Mouse (Mus musculus) C2C12 (cell line): ENCODE results near the gene Pxmp4. TPM values are rescaled to one million over a fixed set of nuclear protein-coding genes. Genes with fewer than 3 reads are reported as not detected.

Experiments used
- H3K27me3 ChIP-seq: one replicate; pipeline ENCODE4 v1.6.1; 2011; ENCODE audit not compliant: control insufficient read depth, insufficient read depth, insufficient read length
- H3K36me3 ChIP-seq: one replicate; pipeline ENCODE4 v1.6.1; 2011; ENCODE audit not compliant: control insufficient read depth, insufficient read depth
- H3K4me3 ChIP-seq: one replicate; pipeline ENCODE4 v1.5.1; 2011; ENCODE audit warnings: mild to moderate bottlenecking, control low read depth; ENCODE audit not compliant: poor library complexity, insufficient read depth, severe bottlenecking
- H3K79me2 ChIP-seq: one replicate; pipeline ENCODE4 v1.6.1; 2011; ENCODE audit not compliant: control insufficient read depth, insufficient read depth
- H3K79me3 ChIP-seq: one replicate; pipeline ENCODE4 v1.6.1; 2011; ENCODE audit warnings: low read depth, control low read depth
- H3ac ChIP-seq: one replicate; pipeline ENCODE3; 2011; ENCODE audit warnings: low read depth; ENCODE audit not compliant: control insufficient read depth, insufficient read length
- CEBPB ChIP-seq: IDR thresholded peaks from one replicate; pipeline ENCODE4 v1.6.1; 2011; ENCODE audit warnings: low read depth, mild to moderate bottlenecking, control low read depth, moderate library complexity
- CTCF ChIP-seq: IDR thresholded peaks from one replicate; pipeline ENCODE4 v1.5.1; 2011; ENCODE audit not compliant: control insufficient read depth, insufficient read depth, insufficient read length
- FOSL1 ChIP-seq: IDR thresholded peaks from one replicate; pipeline ENCODE4 v1.8.0; 2011; ENCODE audit warnings: mild to moderate bottlenecking, low read length; ENCODE audit not compliant: poor library complexity, insufficient read depth, severe bottlenecking
- MAX ChIP-seq: IDR thresholded peaks from one replicate; pipeline ENCODE4 v1.6.1; 2011; ENCODE audit warnings: mild to moderate bottlenecking, control low read depth
- MYOD1 ChIP-seq: IDR thresholded peaks from one replicate; pipeline ENCODE4 v1.6.1; 2011; ENCODE audit warnings: low read depth; ENCODE audit not compliant: control insufficient read depth, insufficient read length
- MYOG ChIP-seq: IDR thresholded peaks from one replicate; pipeline ENCODE4 v1.6.1; 2011; ENCODE audit not compliant: control insufficient read depth, insufficient read length; ENCODE audit errors: extremely low read depth
- USF1 ChIP-seq: IDR thresholded peaks from one replicate; pipeline ENCODE4 v1.6.1; 2011; ENCODE audit warnings: low read depth, mild to moderate bottlenecking, control low read depth, moderate library complexity
- polyA plus RNA-seq: library from polyadenylated mRNA; unstranded; fragments of >200 nt; fragmentation: generic; extraction: Trizol; gene quantifications from one replicate; pipeline ENCODE4 v1.2.1, GENCODE M21; 2012; ENCODE audit warnings: missing spikeins

Pxmp4 gene
- polyA plus RNA-seq, 1 experiment: 6.4 TPM

DNA sequence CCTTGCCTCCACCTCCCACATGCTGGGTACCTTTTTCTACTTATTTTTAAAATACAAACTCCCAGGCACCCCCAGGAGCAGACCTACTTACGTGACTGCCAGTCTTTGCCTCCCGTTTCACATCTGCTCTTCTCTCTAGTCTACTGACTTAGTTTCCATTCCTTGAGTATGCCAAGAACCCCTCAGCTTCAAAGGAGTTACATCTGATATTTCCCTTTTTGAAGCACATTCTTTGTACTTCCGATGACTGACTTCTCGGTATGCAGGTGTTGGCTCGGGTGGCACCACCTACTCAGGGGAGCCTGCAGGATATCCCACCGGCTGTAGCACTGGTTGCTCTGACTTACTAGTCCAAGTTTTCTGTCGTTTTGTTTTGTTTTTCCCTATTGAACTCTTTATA, 648 bp upstream of the Pxmp4 start:
- H3K79me2 ChIP-seq: no peaks in the 10 kb centered on the region
- TF ChIP-seq CTCF: no peak
- TF ChIP-seq FOSL1: no peak
- no peak for TF ChIP-seq MYOD1
- TF ChIP-seq CEBPB: no peak
- no peak for TF ChIP-seq MAX
- TF ChIP-seq MYOG: no peak
- TF ChIP-seq USF1: no peak
- H3K27me3 ChIP-seq: peaks cover 6% of the 10 kb centered on the region

DNA sequence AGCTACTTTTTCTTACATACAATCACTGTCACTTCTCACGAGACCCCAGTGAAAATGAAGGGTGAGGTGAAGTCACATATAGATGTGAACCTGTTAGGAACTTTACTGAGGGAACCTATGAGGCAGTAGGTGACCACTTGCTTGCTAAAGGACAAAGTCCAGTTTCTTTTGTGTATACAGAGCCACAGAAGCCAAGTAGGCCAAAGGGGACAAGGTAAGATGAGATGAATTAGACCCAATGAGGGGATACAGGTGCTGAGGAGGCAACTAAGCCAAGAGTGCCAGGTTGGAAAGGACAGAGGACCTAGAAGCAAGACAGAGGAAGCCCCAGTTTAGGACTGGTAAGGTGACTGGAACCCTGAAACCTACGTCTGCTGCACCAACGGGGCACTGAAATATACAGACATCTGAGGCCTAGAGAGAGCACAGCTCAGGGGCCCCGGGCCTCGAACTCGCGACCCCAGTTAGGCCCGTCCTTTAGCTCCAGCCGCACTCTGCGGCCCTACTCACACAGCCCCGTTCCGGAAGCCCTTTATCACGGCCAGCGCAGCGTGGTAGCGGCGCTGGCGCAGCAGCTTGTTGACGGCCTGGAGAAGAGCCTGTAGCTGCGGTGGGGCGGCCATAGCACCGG, 386 bp downstream of the Pxmp4 start:
- TF ChIP-seq MYOD1 (no peak), MYOG (no peak), CTCF (no peak), USF1 (no peak)
- Histone ChIP-seq H3K4me3 (peak overlapping the region; percentile 40), H3ac (peak overlapping the region; percentile 52), H3K79me3 (no peaks in the 10 kb centered on the region), H3K36me3 (no peaks in the 10 kb centered on the region), H3K27me3 (no peaks in the 10 kb centered on the region), H3K79me2 (no peaks in the 10 kb centered on the region)

More for the DNA sequence above, 648 bp upstream of the Pxmp4 start:
- H3K36me3 ChIP-seq: no peaks in the 10 kb centered on the region
- H3ac ChIP-seq: no peak overlapping the region
- H3K4me3 ChIP-seq: no peak overlapping the region
- H3K79me3 ChIP-seq: no peaks in the 10 kb centered on the region

DNA sequence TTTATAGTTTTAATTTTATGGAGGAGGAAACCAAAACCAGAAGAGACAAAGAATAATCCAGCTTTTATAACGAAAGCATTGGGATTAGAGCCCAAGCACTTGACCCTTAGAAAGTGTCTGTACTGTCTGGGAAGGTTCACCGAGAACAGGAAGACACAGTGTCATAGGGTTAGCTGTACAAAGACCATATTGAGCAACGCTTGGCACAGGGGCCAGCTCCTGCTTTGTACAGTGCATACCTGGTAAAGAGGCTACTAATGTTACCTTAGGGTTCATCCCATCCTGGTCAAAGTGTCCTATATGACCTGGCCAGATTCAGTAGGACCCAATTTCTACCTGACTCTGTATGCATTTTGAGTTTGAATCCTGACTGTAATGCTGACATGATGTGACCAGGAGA, 2.2 kb downstream of the Pxmp4 start:
- Histone ChIP-seq H3K4me3 (no peak overlapping the region), H3K36me3 (no peaks in the 10 kb centered on the region), H3K79me2 (no peaks in the 10 kb centered on the region), H3K79me3 (no peaks in the 10 kb centered on the region), H3K27me3 (no peaks in the 10 kb centered on the region), H3ac (no peak overlapping the region)
- TF ChIP-seq CTCF (no peak), FOSL1 (no peak), MYOG (no peak), USF1 (no peak), MYOD1 (no peak), MAX (no peak), CEBPB (no peak)

DNA sequence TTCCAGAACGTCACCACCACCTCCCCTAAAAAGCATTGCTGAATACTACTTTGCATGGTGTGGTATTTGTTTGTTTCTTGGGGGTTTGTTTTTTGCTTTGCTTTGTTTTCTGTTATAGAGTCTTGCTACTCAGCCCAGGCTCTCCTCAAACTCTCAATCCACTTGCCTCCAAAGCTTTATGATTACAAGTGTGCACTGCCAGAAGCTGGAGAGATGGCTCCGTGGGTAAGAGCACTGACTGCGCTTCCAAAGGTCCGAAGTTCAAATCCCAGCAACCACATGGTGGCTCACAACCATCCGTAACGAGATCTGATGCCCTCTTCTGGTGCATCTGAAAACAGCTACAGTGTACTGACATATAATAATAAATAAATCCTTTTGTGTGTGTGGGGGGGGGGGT, 2.9 kb downstream of the Pxmp4 start:
- no peaks in the 10 kb centered on the region for H3K79me3 ChIP-seq
- TF ChIP-seq MYOG (no peak), CEBPB (no peak), MYOD1 (no peak), CTCF (no peak), MAX (no peak), USF1 (no peak), FOSL1 (no peak)
- H3K4me3 ChIP-seq: no peak overlapping the region
- H3ac ChIP-seq: no peak overlapping the region
- H3K79me2 ChIP-seq: no peaks in the 10 kb centered on the region
- H3K36me3 ChIP-seq: no peaks in the 10 kb centered on the region
- H3K27me3 ChIP-seq: no peaks in the 10 kb centered on the region

DNA sequence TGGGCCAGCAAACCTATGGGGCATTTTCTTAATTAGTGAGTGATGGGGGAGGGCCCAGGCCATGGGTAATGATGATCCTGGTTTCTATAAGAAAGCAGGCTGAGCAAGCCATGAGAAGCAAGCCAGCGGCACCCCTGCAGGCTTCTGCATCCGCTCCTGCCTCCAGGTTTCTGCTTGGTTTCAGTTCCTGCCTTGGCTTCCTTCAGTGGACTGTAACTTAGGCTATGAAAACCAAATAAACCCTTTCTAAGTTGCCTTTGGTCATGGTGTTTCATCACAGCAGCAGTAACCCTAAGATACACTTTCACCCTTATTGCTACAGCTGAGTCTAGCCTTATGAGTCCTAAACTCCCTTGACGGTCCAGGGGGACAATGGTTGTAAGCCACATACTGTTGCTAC, 6.1 kb downstream of the Pxmp4 start:
- Histone ChIP-seq H3K36me3 (no peaks in the 10 kb centered on the region), H3ac (no peak overlapping the region), H3K27me3 (no peaks in the 10 kb centered on the region), H3K79me2 (no peaks in the 10 kb centered on the region), H3K4me3 (no peak overlapping the region), H3K79me3 (no peaks in the 10 kb centered on the region)
- no peak for TF ChIP-seq FOSL1
- no peak for TF ChIP-seq MYOD1
- TF ChIP-seq MAX: no peak
- TF ChIP-seq USF1: no peak
- no peak for TF ChIP-seq MYOG
- no peak for TF ChIP-seq CEBPB
- TF ChIP-seq CTCF: no peak

DNA sequence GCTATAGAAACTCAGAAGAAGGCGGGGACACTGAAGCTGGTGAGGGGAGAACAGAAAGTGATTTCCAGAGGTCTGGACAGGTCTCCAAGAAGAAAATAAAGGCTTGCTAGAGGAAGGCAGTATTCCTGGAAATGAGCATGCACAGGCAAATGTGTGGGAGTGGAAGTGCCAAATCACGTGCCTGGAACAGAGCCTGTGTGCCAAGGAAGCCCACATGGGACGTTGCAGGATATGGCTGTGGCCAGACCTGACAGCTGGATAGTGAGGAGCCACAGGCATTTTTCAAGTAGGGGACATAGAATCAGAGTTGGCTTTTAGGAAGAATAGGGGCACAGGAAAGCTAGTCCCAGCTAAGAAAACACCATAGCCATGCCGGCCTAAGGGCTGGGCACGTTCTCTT, 7.7 kb downstream of the Pxmp4 start:
- Histone ChIP-seq H3ac (no peak overlapping the region), H3K36me3 (no peaks in the 10 kb centered on the region), H3K79me3 (no peaks in the 10 kb centered on the region), H3K79me2 (no peaks in the 10 kb centered on the region), H3K4me3 (no peak overlapping the region), H3K27me3 (no peaks in the 10 kb centered on the region)
- TF ChIP-seq CTCF: no peak
- peak; percentile 49 for TF ChIP-seq USF1
